Mouse (Mus musculus) heart, adult 2 months (tissue): ENCODE measurements around the gene Per3.

Experiments used
- CTCF ChIP-seq: fragments of 200-600 bp; IDR thresholded peaks from 2 replicates; pipeline ENCODE4 v1.8.1; 2022; ENCODE audit warnings: antibody characterized with exemption, mild to moderate bottlenecking, moderate library complexity
- EP300 ChIP-seq: fragments of 200-500 bp; IDR thresholded peaks from 2 replicates; pipeline ENCODE4 v1.6.1; 2011; ENCODE audit warnings: low read depth, low read length, control low read depth; ENCODE audit not compliant: insufficient read depth
- POLR2A ChIP-seq: fragments of 200-500 bp; IDR thresholded peaks from 2 replicates; pipeline ENCODE4 v1.6.1; 2011; ENCODE audit warnings: mild to moderate bottlenecking, low read depth, low read length, control low read depth; ENCODE audit not compliant: insufficient read depth

GRCm38 (mm10) chr4:151081977-151082376, 37.5 kb upstream of the Per3 start:
- TF ChIP-seq CTCF (no peak), POLR2A (no peak), EP300 (no peak)
